Mouse (Mus musculus): ENCODE data around the gene Slc38a3. TPM values are rescaled to one million over a fixed set of nuclear protein-coding genes. Genes with fewer than 3 reads are reported as not detected.

Gene Slc38a3
- polyA plus RNA-seq, 1 experiment from 2014 or later, result 5.1 TPM

DNA sequence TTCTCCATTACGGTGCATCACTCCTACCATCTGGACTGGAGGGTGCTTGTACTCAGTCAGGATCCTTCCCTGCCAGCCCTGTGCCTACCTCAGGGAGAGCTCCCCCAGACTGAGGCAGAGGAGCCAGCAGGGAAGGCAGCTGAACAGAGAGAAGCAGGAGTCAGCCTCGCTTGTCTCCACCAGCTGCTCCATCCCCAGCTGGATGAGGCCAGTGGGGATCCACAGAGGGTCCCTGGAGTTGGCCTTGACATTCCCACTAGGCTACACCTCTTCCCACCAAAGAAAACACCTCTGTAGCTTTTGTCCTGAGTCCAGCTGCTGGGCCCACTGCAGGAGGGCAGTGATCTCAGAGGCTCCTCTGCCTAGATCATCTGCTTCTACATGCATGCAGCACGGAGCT lies 44.4 kb downstream of the Slc38a3 start:
- no peak for ATAC-seq (ENCODE audit: insufficient number of reproducible peaks, low FRiP score, low TSS enrichment, low read depth)
- peaks cover 53% of the 10 kb centered on the region for H3K4me1 ChIP-seq
- 90% methylated on average over 3 of the region's 3 CpGs for WGBS
- H3K27ac ChIP-seq, result peak overlapping the region; percentile 89
- H3K36me3 ChIP-seq, result peaks cover 44% of the 10 kb centered on the region
- H3K27me3 ChIP-seq, result no peaks in the 10 kb centered on the region
- no peak overlapping the region for H3K4me2 ChIP-seq
- no peak overlapping the region for H3K9ac ChIP-seq
- H3K9me3 ChIP-seq, result no peaks in the 10 kb centered on the region
- no peak overlapping the region for H3K4me3 ChIP-seq

DNA sequence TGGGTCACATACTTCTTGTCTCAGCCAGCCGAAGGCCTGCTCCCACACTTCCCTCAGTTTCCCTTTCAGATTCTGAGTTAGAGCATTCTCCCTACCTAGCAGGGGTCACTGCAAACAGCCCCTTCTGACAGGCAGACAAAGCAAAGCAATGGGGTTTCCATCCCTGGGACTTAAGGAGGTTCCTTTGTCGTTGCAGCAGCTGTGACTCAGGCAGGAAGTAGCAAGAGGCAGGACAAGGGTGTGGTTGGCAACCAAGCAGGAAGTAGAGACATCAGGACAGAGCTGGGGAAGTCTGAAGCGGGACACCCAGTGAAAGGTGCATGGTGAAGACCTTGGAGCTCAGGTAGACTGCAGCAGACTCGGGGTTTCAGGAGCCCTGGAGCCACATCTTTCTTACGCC lies 44.8 kb downstream of the Slc38a3 start:
- no peak overlapping the region for H3K4me2 ChIP-seq
- H3K9ac ChIP-seq, result no peak overlapping the region
- no peak overlapping the region for H3K4me3 ChIP-seq
- H3K36me3 ChIP-seq, result peaks cover 45% of the 10 kb centered on the region
- WGBS, result 67% methylated on average over 5 of the region's 5 CpGs
- ATAC-seq (ENCODE audit: insufficient number of reproducible peaks, low FRiP score, low TSS enrichment, low read depth), result no peak
- peak overlapping the region; percentile 89 for H3K27ac ChIP-seq
- peaks cover 49% of the 10 kb centered on the region for H3K4me1 ChIP-seq
- H3K27me3 ChIP-seq, result no peaks in the 10 kb centered on the region
- H3K9me3 ChIP-seq, result no peaks in the 10 kb centered on the region

DNA sequence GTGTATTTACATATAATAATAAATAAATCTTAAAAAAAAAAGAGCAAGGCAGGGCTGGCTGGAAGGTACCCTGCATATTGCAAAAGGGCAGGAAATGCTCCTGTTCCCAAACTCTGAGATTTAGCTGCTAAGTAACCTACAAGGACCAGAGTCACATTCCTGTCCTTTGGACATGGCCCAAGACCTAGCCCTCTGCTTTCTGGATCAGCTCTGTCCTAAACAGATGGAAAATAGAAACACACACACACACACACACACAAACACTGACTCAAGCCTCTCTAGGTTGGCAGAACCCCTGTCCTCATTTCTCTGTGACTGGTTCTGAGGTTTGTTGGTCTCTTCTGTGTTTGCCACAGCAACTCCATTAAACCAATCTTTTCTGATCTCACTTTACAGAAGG lies 48.4 kb downstream of the Slc38a3 start:
- Histone ChIP-seq H3K4me1 (peaks cover 27% of the 10 kb centered on the region), H3K9me3 (no peaks in the 10 kb centered on the region), H3K9ac (no peak overlapping the region), H3K4me2 (no peak overlapping the region), H3K36me3 (peaks cover 73% of the 10 kb centered on the region), H3K4me3 (no peak overlapping the region), H3K27me3 (no peaks in the 10 kb centered on the region), H3K27ac (no peak overlapping the region)
- no peak for ATAC-seq (ENCODE audit: insufficient number of reproducible peaks, low FRiP score, low TSS enrichment, low read depth)

DNA sequence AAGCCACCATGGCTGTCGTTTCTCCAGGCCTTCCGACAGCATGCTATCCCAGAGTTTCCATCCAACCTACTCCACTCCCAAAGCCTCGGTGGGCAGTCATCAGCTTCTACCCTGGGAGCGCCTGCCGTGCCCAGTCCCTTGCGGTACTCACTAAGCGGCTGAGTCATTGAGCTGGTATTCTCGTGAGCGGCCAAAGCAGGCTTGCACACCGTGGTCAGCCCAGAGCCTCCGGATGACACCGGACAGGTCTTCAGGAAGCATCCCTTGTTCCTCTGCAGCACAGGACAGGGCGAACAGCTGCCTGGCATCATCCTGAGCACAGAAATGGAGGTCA lies 49.8 kb downstream of the Slc38a3 start:
- no peaks in the 10 kb centered on the region for H3K9me3 ChIP-seq
- no peaks in the 10 kb centered on the region for H3K27me3 ChIP-seq
- 0 out of 2 replicates have a peak overlapping the region, but pooled peaks have one; percentile 61 for H3K27ac ChIP-seq
- peaks cover 23% of the 10 kb centered on the region for H3K4me1 ChIP-seq
- H3K4me2 ChIP-seq, result no peak overlapping the region
- 75% methylated on average over 13 of the region's 13 CpGs for WGBS
- no peak overlapping the region for H3K9ac ChIP-seq
- H3K4me3 ChIP-seq, result no peak overlapping the region
- peaks cover 74% of the 10 kb centered on the region for H3K36me3 ChIP-seq
- ATAC-seq (ENCODE audit: insufficient number of reproducible peaks, low FRiP score, low TSS enrichment, low read depth), result no peak

DNA sequence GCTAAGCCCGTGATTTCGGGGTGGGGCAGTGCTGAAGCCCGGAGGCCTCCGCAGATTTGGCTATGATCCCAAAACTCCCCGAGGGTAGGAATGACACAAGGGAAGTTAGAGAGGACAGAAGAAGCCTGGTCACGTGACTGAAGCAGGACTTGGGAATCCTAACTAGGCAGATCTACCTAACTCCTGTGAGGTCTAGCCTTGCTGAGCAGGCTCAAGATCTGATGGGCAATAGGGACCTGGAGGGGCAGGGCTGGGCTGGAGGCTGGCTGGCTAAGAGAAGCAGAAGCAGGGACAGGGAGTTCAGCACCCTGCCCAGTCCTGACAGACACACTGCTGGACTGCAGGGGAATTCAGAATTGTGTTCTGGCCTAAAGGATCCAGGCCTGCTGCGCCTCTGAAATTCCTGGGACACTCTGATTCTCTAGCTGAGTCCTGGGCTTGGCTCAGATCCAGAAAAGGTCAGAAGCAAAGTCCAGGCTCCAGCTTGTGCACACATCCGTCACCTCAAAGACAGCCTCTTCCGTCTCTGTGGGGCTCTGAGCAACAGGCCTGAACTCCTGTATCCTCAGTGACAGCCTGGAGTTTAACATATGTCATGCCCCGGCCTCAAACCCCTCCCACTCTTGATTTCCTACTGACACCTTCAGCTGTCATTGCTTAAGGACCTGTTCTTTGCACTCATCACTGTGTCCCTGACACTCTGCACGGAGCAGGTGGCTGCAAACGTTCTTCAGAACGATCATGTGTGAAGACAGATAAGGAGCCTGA lies 50.4 kb downstream of the Slc38a3 start:
- Histone ChIP-seq H3K27me3 (no peaks in the 10 kb centered on the region), H3K27ac (peak overlapping the region; percentile 61), H3K9me3 (no peaks in the 10 kb centered on the region), H3K4me2 (no peak overlapping the region), H3K4me1 (peaks cover 20% of the 10 kb centered on the region), H3K4me3 (no peak overlapping the region), H3K36me3 (peaks cover 74% of the 10 kb centered on the region), H3K9ac (no peak overlapping the region)
- 49% methylated on average over 13 of the region's 13 CpGs for WGBS
- 0 out of 2 replicates have a peak, but pooled peaks have one; percentile 12 for ATAC-seq (ENCODE audit: insufficient number of reproducible peaks, low FRiP score, low TSS enrichment, low read depth)

DNA sequence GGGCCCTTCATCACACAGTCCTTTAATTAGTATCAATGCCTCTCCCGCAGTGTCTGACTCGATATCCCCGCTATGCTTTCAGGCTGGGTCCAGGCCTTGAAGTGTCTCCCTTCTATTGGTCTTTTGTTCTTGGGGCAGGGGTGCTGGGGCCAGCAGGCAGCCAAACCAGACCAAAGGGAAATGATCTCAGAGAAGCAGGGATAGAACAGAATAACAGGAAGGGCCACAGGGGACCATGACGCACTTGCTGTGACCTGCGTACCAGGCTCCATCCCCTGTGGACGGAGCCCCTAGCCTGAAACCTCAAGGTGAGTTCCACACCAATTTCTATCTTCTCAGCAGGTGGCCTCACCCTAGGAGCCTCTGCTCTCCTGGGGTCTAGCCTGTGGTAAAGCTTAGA lies 51.2 kb downstream of the Slc38a3 start:
- Histone ChIP-seq H3K4me1 (peaks cover 21% of the 10 kb centered on the region), H3K27ac (peak overlapping the region; percentile 61; the same call in 1 of the 2 replicates), H3K4me3 (no peak overlapping the region), H3K4me2 (no peak overlapping the region), H3K36me3 (peaks cover 74% of the 10 kb centered on the region), H3K9me3 (no peaks in the 10 kb centered on the region), H3K27me3 (no peaks in the 10 kb centered on the region), H3K9ac (no peak overlapping the region)
- WGBS, result 81% methylated on average over 6 of the region's 6 CpGs
- ATAC-seq (ENCODE audit: insufficient number of reproducible peaks, low FRiP score, low TSS enrichment, low read depth), result no peak

DNA sequence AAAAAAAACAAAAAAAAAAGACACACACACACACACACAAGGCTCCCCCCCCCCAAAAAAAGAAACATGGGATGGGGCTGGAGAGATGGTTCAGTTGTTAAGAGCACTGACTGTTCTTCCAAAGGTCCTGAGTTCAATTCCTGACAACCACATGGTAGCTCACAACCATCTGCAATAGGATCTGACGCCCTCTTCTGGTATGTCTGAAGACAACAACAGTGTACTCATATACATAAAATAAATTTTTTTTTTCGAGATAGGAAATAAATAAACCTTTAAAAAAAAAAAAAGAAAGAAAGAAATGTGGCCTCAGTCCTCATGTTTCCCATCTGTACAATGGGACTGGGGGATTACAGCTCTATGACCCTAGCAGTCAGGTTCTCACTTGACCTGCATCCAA lies 51.9 kb downstream of the Slc38a3 start:
- H3K4me2 ChIP-seq, result no peak overlapping the region
- no peak overlapping the region for H3K9ac ChIP-seq
- H3K9me3 ChIP-seq, result no peaks in the 10 kb centered on the region
- H3K4me3 ChIP-seq, result no peak overlapping the region
- 80% methylated on average over 2 of the region's 2 CpGs for WGBS
- no peak overlapping the region for H3K27ac ChIP-seq
- no peak for ATAC-seq (ENCODE audit: insufficient number of reproducible peaks, low FRiP score, low TSS enrichment, low read depth)
- peaks cover 71% of the 10 kb centered on the region for H3K36me3 ChIP-seq
- H3K4me1 ChIP-seq, result peaks cover 28% of the 10 kb centered on the region
- no peaks in the 10 kb centered on the region for H3K27me3 ChIP-seq

DNA sequence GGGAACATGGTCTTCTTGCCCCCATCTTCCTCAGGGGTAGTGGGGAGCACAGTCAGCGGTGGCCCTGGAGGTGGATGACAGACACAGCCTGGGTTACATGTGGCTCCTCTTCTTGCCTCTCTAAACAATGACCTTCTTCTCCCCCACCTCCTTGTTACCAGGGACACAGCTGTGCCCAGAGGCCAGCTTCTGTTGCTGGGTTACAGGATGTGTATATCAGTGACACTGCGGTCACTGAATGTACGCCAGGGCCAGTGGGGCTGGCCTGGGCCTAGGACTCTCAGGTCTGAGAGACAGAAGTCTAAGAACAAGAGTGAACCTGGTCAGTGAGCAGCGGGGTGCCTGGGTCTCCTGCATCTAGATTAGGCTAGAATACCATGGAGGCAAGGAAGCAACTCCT lies 54.3 kb downstream of the Slc38a3 start:
- no peak overlapping the region for H3K9ac ChIP-seq
- peaks cover 46% of the 10 kb centered on the region for H3K4me1 ChIP-seq
- no peak overlapping the region; the same call in 1 of the 2 replicates for H3K27ac ChIP-seq

DNA sequence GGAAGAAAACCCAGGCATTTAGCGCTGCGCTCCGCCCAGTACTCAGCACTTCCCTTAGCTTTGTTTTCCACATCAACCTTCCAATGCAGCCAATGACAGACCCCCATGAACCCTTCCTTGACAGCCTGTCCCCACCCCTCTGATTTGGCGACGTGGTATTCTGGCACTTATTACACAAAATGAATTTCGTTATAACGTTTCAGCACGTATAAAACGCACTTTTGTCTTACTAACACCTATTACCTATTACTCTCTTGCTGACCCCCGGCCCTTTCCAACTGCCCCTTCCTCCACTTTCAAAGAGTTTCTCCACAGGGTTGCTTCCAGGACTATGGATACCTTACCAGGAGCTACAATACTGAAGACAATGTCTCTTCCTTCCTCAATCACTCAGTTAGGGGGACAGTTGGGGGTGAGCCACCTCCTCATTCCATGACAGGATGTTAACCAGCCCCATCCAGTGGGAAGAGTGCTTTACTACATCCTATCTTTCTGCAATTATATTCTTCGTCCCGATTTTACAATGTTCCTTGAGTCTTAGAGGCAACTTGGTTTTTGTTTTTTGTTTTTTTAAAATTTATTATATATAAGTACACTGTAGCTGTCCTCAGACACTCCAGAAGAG lies 56.3 kb downstream of the Slc38a3 start:
- Histone ChIP-seq H3K4me3 (peak overlapping the region; percentile 37), H3K9ac (0 out of 2 replicates have a peak overlapping the region, but pooled peaks have one; percentile 14), H3K9me3 (no peaks in the 10 kb centered on the region), H3K27ac (peak overlapping the region; percentile 94), H3K4me2 (peak overlapping the region; percentile 60), H3K27me3 (no peaks in the 10 kb centered on the region), H3K4me1 (peaks cover 54% of the 10 kb centered on the region), H3K36me3 (peaks cover 42% of the 10 kb centered on the region)
- ATAC-seq (ENCODE audit: insufficient number of reproducible peaks, low FRiP score, low TSS enrichment, low read depth), result no peak
- WGBS, result 9% methylated on average over 12 of the region's 12 CpGs

More for the DNA sequence above, 54.3 kb downstream of the Slc38a3 start:
- Histone ChIP-seq H3K27me3 (no peaks in the 10 kb centered on the region), H3K9me3 (no peaks in the 10 kb centered on the region), H3K4me2 (no peak overlapping the region), H3K36me3 (peaks cover 62% of the 10 kb centered on the region), H3K4me3 (no peak overlapping the region)
- 90% methylated on average over 4 of the region's 4 CpGs for WGBS
- no peak for ATAC-seq (ENCODE audit: insufficient number of reproducible peaks, low FRiP score, low TSS enrichment, low read depth)

DNA sequence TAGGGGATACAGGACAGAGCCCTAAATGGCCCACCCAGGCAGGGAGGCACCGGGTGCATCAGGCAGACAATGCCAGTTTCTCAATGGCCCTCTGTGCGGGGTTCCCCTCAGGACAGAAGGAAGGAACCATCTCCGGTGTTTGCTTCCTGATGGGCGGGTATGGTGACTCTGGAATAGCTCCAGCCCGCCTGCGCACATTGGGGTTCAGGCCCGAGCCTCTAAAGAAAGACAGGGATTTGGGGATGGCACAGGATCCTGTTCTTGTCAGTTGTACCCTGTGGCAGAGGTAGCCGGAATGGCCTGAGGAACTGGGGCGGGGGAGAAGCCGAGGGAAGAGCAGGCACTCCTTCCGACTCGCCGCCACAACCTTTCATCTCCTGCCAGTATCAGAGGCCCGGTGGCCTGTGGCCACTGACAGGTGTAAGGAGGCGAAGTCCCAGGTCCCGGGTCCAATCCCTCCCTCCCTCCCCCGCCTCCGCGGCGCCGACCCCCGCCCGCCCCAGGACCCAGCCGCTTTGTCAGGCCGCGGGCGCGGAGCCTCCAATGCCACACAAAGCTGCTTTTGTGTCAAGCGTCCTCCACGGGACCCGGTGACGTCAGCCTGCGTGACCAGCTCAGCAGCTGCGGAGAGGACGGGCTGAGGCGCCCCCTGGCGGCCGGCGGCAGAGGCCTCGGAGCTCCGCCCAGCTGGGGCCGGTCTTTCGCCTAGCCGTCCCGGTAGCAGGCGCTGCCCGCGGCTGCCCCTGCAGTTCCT lies 57.0 kb downstream of the Slc38a3 start:
- Histone ChIP-seq H3K9me3 (no peaks in the 10 kb centered on the region), H3K27ac (peak overlapping the region; percentile 94), H3K4me2 (peak overlapping the region; percentile 60), H3K36me3 (peaks cover 37% of the 10 kb centered on the region), H3K9ac (0 out of 2 replicates have a peak overlapping the region, but pooled peaks have one; percentile 24), H3K4me1 (peaks cover 59% of the 10 kb centered on the region), H3K27me3 (no peaks in the 10 kb centered on the region), H3K4me3 (peak overlapping the region; percentile 37)
- 5% methylated on average over 42 of the region's 48 CpGs for WGBS
- peak; percentile 90 for ATAC-seq (ENCODE audit: insufficient number of reproducible peaks, low FRiP score, low TSS enrichment, low read depth)

DNA sequence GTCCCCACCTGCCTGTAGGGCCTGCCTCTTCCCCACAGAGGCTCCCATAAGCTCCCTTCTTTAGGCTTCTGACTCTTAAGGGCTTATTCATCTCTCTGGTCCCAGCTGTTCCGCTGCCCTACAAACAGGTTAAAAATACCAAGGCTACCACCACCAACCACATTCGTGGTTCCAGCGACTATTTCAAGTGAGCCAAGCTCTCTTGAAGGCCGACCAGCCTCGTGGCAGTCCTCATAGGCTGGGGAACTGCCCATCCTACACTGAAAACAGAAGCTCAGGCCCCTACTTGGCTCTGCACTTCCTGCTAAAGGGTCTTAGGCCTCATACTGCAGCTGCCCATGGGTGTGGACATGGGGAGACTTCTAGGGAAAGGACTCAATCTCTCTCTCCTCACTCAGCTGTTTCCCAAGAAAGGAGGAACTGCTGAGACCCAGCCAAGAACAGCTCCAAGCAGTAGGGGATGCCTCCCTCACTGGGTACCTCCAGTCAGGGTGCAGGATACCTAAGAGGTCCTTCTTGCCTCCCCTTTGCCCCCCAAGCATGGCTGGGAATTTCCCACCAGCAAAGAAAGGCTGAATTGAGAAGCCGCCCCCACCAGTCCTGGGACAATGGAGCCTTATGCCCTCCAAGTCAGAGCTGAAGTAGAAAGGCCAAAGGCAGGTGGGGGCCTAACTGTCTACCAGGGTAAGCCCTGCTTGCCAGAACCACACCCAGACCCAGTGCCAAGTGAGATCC lies 57.7 kb downstream of the Slc38a3 start:
- no peak for ATAC-seq (ENCODE audit: insufficient number of reproducible peaks, low FRiP score, low TSS enrichment, low read depth)
- H3K4me2 ChIP-seq, result peak overlapping the region; percentile 60
- H3K9ac ChIP-seq, result 0 out of 2 replicates have a peak overlapping the region, but pooled peaks have one; percentile 24
- peaks cover 66% of the 10 kb centered on the region for H3K4me1 ChIP-seq
- H3K4me3 ChIP-seq, result no peak overlapping the region
- no peaks in the 10 kb centered on the region for H3K9me3 ChIP-seq
- peak overlapping the region; percentile 94 for H3K27ac ChIP-seq
- WGBS, result 60% methylated on average over 6 of the region's 6 CpGs
- H3K36me3 ChIP-seq, result peaks cover 32% of the 10 kb centered on the region
- no peaks in the 10 kb centered on the region for H3K27me3 ChIP-seq

Measured in limb, embryonic 15.5 days (tissue).